Mouse (Mus musculus) kidney, embryonic 15.5 days (tissue): ENCODE results near the gene Kctd6. TPM values are rescaled to one million over a fixed set of nuclear protein-coding genes. Genes with fewer than 3 reads are reported as not detected.

Experiments used
- ATAC-seq: fragments of 200-750 bp; cut with Nextera tagmentation; replicated peaks from 2 replicates; pipeline ENCODE4 v1.8.0; 2017; ENCODE audit warnings: moderate TSS enrichment; ENCODE audit not compliant: low FRiP score
- H3K27ac ChIP-seq: fragments of 300-500 bp; sonication (generic); 2 replicates; pipeline ENCODE4 v1.5.1; 2015; ENCODE audit warnings: mild to moderate bottlenecking, inconsistent platforms
- H3K27me3 ChIP-seq: fragments of 300-500 bp; sonication (generic); 2 replicates; pipeline ENCODE4 v1.6.1; 2015; ENCODE audit warnings: inconsistent platforms
- H3K36me3 ChIP-seq: fragments of 300-500 bp; sonication (generic); 2 replicates; pipeline ENCODE4 v1.6.1; 2015; ENCODE audit warnings: inconsistent platforms
- H3K4me1 ChIP-seq: fragments of 300-500 bp; sonication (generic); 2 replicates; pipeline ENCODE4 v1.6.1; 2015; ENCODE audit warnings: inconsistent platforms
- H3K4me2 ChIP-seq: fragments of 300-500 bp; sonication (generic); 2 replicates; pipeline ENCODE4 v1.6.1; 2015; ENCODE audit warnings: moderate library complexity, mild to moderate bottlenecking, inconsistent platforms
- H3K4me3 ChIP-seq: fragments of 300-500 bp; sonication (generic); replicated peaks from 2 replicates; pipeline ENCODE4 v1.5.1; 2015; ENCODE audit warnings: mild to moderate bottlenecking, inconsistent platforms
- H3K9ac ChIP-seq: fragments of 300-500 bp; sonication (generic); 2 replicates; pipeline ENCODE4 v1.6.1; 2015; ENCODE audit warnings: mild to moderate bottlenecking, inconsistent platforms
- H3K9me3 ChIP-seq: fragments of 300-500 bp; sonication (generic); replicated peaks from 2 replicates; pipeline ENCODE4 v1.6.1; 2016; ENCODE audit warnings: inconsistent platforms
- WGBS: fragments of 180-500 bp; shearing (Covaris S2); methylation state at CpG from one replicate; pipeline ENCODE4 v1.1.7; 2015; ENCODE audit warnings: mixed read lengths; 5-methylcytosine and 5-hydroxymethylcytosine counted together
- polyA plus RNA-seq: library from polyadenylated mRNA; unstranded; fragments of >200 nt; fragmentation: Nextera tagmentation; extraction: Ambion mirVana; gene quantifications from 2 replicates; pipeline ENCODE4 v1.2.1, GENCODE M21; 2015

The Kctd6 gene
- polyA plus RNA-seq, 1 experiment from 2014 or later = 9.0 TPM

GRCm38 (mm10) chr14:8242388-8242920 lies 28.5 kb downstream of the Kctd6 start:
- peak; percentile 78 for ATAC-seq
- Histone ChIP-seq H3K4me1 (no peaks in the 10 kb centered on the region), H3K27ac (no peak overlapping the region), H3K9ac (no peak overlapping the region), H3K4me2 (no peak overlapping the region), H3K9me3 (no peaks in the 10 kb centered on the region), H3K36me3 (no peaks in the 10 kb centered on the region), H3K4me3 (no peak overlapping the region), H3K27me3 (no peaks in the 10 kb centered on the region)
- 61% methylated on average over 5 of the region's 5 CpGs for WGBS

DNA sequence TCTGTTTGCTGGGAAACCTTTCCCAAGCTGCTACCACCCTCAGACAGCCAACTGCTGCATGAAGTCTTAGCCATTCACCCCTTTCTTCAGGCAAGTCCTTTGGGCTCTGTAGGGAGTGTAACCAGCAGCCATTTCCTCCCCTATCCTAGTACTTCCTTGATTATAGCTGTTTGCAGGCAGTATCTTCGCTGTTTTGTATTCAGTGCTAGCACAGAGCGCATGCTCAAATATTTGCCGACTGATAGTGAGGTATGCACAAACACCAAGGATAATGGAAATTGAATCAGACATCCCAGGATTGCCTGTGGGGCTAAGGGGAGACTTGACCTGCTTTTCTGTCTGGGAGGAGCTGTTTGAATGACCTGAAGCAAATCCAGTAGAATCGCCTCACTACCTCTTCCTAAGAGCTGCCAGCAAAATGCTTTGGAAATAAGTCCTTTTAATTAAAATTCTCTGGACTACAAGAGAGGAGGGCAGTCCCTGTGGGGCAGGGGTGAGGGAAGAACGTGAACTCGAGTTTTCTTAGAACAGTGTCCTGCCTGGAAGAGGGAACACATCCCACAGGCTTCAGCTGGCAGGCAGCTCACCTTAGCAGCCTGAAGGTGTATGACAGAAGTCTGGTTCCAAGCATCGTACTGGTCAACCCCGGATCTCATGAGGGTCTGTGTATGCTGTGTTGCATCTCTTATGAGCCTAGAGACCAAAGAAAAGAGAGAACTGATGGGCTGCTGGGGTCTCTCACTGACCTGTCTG lies 29.4 kb downstream of the Kctd6 start:
- WGBS = 79% methylated on average over 8 of the region's 8 CpGs
- ATAC-seq = no peak
- H3K36me3 ChIP-seq = no peaks in the 10 kb centered on the region
- H3K27me3 ChIP-seq = no peaks in the 10 kb centered on the region
- H3K9me3 ChIP-seq = no peaks in the 10 kb centered on the region
- H3K4me2 ChIP-seq = no peak overlapping the region
- no peak overlapping the region for H3K9ac ChIP-seq
- no peaks in the 10 kb centered on the region for H3K4me1 ChIP-seq
- no peak overlapping the region for H3K4me3 ChIP-seq
- no peak overlapping the region for H3K27ac ChIP-seq

DNA sequence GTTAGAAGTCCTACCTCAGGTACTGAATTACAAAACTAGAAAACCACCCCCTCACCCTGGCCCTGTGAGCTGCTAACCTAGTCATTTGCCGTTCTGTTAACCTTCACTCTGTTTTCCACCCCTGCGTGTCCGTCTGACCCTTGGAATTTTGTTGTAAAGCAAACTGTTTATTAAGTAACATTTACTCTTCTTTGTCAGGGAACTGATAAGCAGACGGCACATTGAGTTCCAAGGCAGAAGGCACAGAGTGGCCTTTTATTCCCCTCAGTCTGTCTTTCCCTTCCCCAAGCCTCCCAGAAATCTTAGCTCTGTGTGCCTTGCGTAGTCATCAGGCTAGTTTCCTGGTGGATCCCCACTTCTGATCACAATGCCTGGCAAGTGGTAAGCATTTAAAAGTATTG lies 30.3 kb downstream of the Kctd6 start:
- 75% methylated on average over 5 of the region's 5 CpGs for WGBS

GRCm38 (mm10) chr14:8246878-8247277 lies 32.9 kb downstream of the Kctd6 start:
- H3K4me2 ChIP-seq = no peak overlapping the region
- no peaks in the 10 kb centered on the region for H3K9me3 ChIP-seq
- no peaks in the 10 kb centered on the region for H3K27me3 ChIP-seq
- no peak overlapping the region for H3K9ac ChIP-seq
- H3K27ac ChIP-seq = no peak overlapping the region
- no peak for ATAC-seq
- H3K36me3 ChIP-seq = no peaks in the 10 kb centered on the region
- no peak overlapping the region for H3K4me3 ChIP-seq
- WGBS = 87% methylated on average over 8 of the region's 8 CpGs
- no peaks in the 10 kb centered on the region for H3K4me1 ChIP-seq

More for the DNA sequence above, 30.3 kb downstream of the Kctd6 start:
- Histone ChIP-seq H3K27ac (no peak overlapping the region), H3K4me2 (no peak overlapping the region), H3K4me1 (no peaks in the 10 kb centered on the region), H3K9me3 (no peaks in the 10 kb centered on the region), H3K27me3 (no peaks in the 10 kb centered on the region), H3K9ac (no peak overlapping the region), H3K4me3 (no peak overlapping the region), H3K36me3 (no peaks in the 10 kb centered on the region)
- ATAC-seq = no peak

GRCm38 (mm10) chr14:8249206-8249605 lies 35.3 kb downstream of the Kctd6 start:
- Histone ChIP-seq H3K4me1 (no peaks in the 10 kb centered on the region), H3K4me2 (no peak overlapping the region), H3K27ac (no peak overlapping the region), H3K27me3 (no peaks in the 10 kb centered on the region), H3K4me3 (no peak overlapping the region), H3K9me3 (no peaks in the 10 kb centered on the region), H3K36me3 (no peaks in the 10 kb centered on the region), H3K9ac (no peak overlapping the region)
- 72% methylated on average over 1 of the region's 1 CpGs for WGBS
- ATAC-seq = no peak

DNA sequence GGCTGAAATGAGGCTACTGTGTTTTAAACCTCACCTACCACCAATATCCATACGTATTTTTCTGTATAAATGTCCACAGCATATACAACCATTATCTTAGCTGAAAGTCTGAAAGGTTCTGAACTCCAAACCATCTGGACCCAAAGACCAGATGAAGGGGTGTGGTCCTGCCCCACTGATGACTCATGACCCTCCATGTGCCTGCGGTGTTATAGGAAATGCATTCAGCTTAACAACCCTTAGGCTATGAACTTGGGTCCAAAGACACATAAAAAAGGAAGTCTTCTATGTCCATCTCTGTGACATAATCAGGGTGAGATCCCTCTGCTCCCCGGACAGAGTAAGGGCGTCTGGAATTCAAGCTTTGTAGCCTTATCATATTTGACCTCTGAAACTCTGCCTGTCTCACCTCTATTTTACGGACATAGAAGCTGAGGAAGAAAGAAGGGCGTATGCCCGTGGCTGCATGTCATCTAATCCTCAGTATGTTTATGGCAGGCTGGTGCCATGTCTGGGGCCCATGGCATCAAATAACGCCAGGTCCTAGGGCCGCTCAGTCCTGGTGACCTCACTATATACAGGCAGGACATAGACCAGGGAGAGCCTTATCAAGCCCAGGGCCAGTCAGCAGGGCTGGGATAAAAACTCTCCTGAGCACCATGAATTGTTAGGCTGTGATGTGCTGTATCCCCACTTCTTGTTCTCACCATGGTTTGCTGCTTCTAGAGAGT lies 36.4 kb downstream of the Kctd6 start:
- Histone ChIP-seq H3K9me3 (no peaks in the 10 kb centered on the region), H3K27me3 (no peaks in the 10 kb centered on the region), H3K27ac (no peak overlapping the region), H3K4me2 (no peak overlapping the region), H3K9ac (no peak overlapping the region), H3K4me3 (no peak overlapping the region), H3K4me1 (no peaks in the 10 kb centered on the region), H3K36me3 (no peaks in the 10 kb centered on the region)
- WGBS = 66% methylated on average over 9 of the region's 9 CpGs
- ATAC-seq = no peak

GRCm38 (mm10) chr14:8251330-8251885 lies 37.5 kb downstream of the Kctd6 start:
- 92% methylated on average over 8 of the region's 8 CpGs for WGBS
- Histone ChIP-seq H3K9ac (no peak overlapping the region), H3K9me3 (no peaks in the 10 kb centered on the region), H3K4me3 (no peak overlapping the region), H3K27me3 (no peaks in the 10 kb centered on the region), H3K4me1 (no peaks in the 10 kb centered on the region), H3K27ac (no peak overlapping the region), H3K36me3 (no peaks in the 10 kb centered on the region), H3K4me2 (no peak overlapping the region)
- no peak for ATAC-seq

DNA sequence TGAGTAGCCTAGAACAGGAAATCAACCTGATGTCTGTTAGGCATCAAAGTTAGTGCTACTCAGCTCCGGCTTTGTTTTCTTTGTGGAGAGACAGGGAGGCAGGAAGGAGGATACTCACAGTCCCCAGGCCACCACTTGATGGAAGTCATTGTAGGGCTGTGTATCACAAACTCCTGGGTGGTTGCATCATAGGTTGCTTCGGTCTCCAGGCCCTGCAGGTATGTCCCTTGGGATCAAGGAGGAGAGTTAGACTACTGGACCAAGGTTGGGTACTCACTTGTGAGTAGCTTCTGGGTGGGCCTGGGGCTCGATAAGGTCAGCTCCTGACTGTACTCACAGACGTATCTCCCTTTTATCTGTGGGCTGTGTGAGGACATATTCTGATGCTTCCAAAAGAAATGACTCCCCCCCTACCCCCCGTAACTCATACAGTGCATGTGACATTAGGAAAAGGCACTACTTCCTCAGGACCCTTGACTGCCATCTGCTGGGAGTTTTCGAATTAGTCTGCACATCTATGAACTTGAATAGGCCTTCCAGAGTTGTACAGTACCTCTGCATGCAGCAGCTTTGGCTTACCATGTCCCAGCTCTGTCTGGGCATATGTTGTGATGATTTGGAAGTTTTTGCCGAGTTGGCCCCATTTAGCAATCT lies 41.3 kb downstream of the Kctd6 start:
- H3K9ac ChIP-seq = no peak overlapping the region
- H3K4me2 ChIP-seq = no peak overlapping the region
- H3K36me3 ChIP-seq = no peaks in the 10 kb centered on the region
- no peak for ATAC-seq
- H3K27me3 ChIP-seq = 0 out of 2 replicates have a peak, but pooled peaks cover 3% of the 10 kb centered on the region
- no peak overlapping the region for H3K4me3 ChIP-seq
- no peak overlapping the region for H3K27ac ChIP-seq
- WGBS = 71% methylated on average over 7 of the region's 7 CpGs
- 0 out of 2 replicates have a peak, but pooled peaks cover 4% of the 10 kb centered on the region for H3K4me1 ChIP-seq
- no peaks in the 10 kb centered on the region for H3K9me3 ChIP-seq

DNA sequence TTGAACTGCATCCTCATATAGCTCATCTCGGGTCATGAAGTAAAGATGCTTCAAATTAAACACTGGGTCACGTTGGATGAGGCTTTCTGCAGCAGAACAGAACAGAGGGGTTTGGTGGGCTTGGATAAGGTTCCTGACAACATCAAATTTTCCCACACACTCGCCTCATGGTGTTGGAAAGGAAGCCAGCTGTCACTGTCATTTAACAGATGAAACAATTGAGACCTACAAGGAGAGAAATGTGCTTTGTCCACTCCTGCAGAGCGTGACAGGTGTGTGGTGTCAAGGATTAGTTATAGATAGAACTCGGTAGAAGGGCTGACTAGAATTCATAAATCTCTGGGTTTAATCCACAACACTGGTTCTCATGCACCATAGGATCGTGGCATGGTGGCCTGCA lies 42.1 kb downstream of the Kctd6 start:
- 68% methylated on average over 6 of the region's 6 CpGs for WGBS
- H3K4me1 ChIP-seq = 0 out of 2 replicates have a peak, but pooled peaks cover 4% of the 10 kb centered on the region
- H3K36me3 ChIP-seq = no peaks in the 10 kb centered on the region
- H3K9ac ChIP-seq = no peak overlapping the region
- no peaks in the 10 kb centered on the region for H3K9me3 ChIP-seq
- no peak overlapping the region for H3K4me2 ChIP-seq
- 0 out of 2 replicates have a peak, but pooled peaks cover 3% of the 10 kb centered on the region for H3K27me3 ChIP-seq
- ATAC-seq = no peak
- no peak overlapping the region for H3K27ac ChIP-seq
- no peak overlapping the region for H3K4me3 ChIP-seq

GRCm38 (mm10) chr14:8256881-8257280 lies 42.9 kb downstream of the Kctd6 start:
- no peaks in the 10 kb centered on the region for H3K9me3 ChIP-seq
- WGBS = 65% methylated on average over 5 of the region's 5 CpGs
- no peak for ATAC-seq
- H3K4me3 ChIP-seq = no peak overlapping the region
- 0 out of 2 replicates have a peak, but pooled peaks cover 4% of the 10 kb centered on the region for H3K4me1 ChIP-seq
- no peak overlapping the region for H3K27ac ChIP-seq
- no peak overlapping the region for H3K9ac ChIP-seq
- no peaks in the 10 kb centered on the region for H3K36me3 ChIP-seq
- H3K27me3 ChIP-seq = 0 out of 2 replicates have a peak, but pooled peaks cover 3% of the 10 kb centered on the region
- no peak overlapping the region for H3K4me2 ChIP-seq

GRCm38 (mm10) chr14:8257521-8258334 lies 43.8 kb downstream of the Kctd6 start:
- no peak for ATAC-seq
- Histone ChIP-seq H3K4me2 (no peak overlapping the region), H3K27ac (no peak overlapping the region), H3K4me1 (0 out of 2 replicates have a peak, but pooled peaks cover 4% of the 10 kb centered on the region), H3K36me3 (no peaks in the 10 kb centered on the region), H3K27me3 (0 out of 2 replicates have a peak, but pooled peaks cover 3% of the 10 kb centered on the region), H3K9ac (no peak overlapping the region), H3K9me3 (no peaks in the 10 kb centered on the region), H3K4me3 (no peak overlapping the region)
- WGBS = 55% methylated on average over 7 of the region's 7 CpGs
